Mouse (Mus musculus) heart, adult 2 months (tissue): ENCODE data around the gene Dis3l2.

Source experiments
- CTCF ChIP-seq: fragments of 200-600 bp; IDR thresholded peaks from 2 replicates; pipeline ENCODE4 v1.8.1; 2022; ENCODE audit warnings: antibody characterized with exemption, mild to moderate bottlenecking, moderate library complexity
- POLR2A ChIP-seq: fragments of 200-500 bp; IDR thresholded peaks from 2 replicates; pipeline ENCODE4 v1.6.1; 2011; ENCODE audit warnings: mild to moderate bottlenecking, low read depth, low read length, control low read depth; ENCODE audit not compliant: insufficient read depth

- no peak for TF ChIP-seq POLR2A
- TF ChIP-seq CTCF: no peak
Measured at GRCm38 (mm10) chr1:86742896-86743295, 39.3 kb downstream of the Dis3l2 start.
